Mouse (Mus musculus): ENCODE data around the gene Son.
"Not testable (repeated sequence)": the region's sequence is repeated elsewhere in the genome, so short reads cannot be mapped to it uniquely, and the experiment has no call there.

Gene Son

GRCm38 (mm10) chr16:91639636-91640035, 7.7 kb upstream of the Son start:
- DNase-seq (ENCODE audit: low spot score) = no peak

- no peak for DNase-seq (ENCODE audit: low spot score)
These were observed 7.1 kb upstream of the Son start for GRCm38 (mm10) chr16:91640171-91640570.

- no peak for DNase-seq (ENCODE audit: low spot score)
These were observed 2.4 kb upstream of the Son start for GRCm38 (mm10) chr16:91644901-91645300.

GRCm38 (mm10) chr16:91645420-91645819, 1.9 kb upstream of the Son start:
- DNase-seq (ENCODE audit: low spot score) = not testable (repeated sequence)

GRCm38 (mm10) chr16:91645995-91646602, 1.2 kb upstream of the Son start:
- DNase-seq (ENCODE audit: low spot score) = no peak

- peak; percentile 94 for DNase-seq (ENCODE audit: low spot score)
These were observed 456 bp upstream of the Son start, which contains the start of gene Gart for GRCm38 (mm10) chr16:91646681-91647419. TSS of gene Gart (minus strand) at chr16:91646952.

GRCm38 (mm10) chr16:91648220-91648550, 879 bp downstream of the Son start:
- DNase-seq (ENCODE audit: low spot score) = peak; percentile 86

- no peak for DNase-seq (ENCODE audit: low spot score)
These were observed 1.9 kb downstream of the Son start for GRCm38 (mm10) chr16:91649246-91649645.

- DNase-seq (ENCODE audit: low spot score) = no peak
These were observed 2.5 kb downstream of the Son start for GRCm38 (mm10) chr16:91649781-91650180.

- no peak for DNase-seq (ENCODE audit: low spot score)
These were observed 4.9 kb downstream of the Son start for GRCm38 (mm10) chr16:91652191-91652590.

GRCm38 (mm10) chr16:91655285-91655684, 8.0 kb downstream of the Son start:
- DNase-seq (ENCODE audit: low spot score) = no peak

- no peak for DNase-seq (ENCODE audit: low spot score)
These were observed 10.0 kb downstream of the Son start for GRCm38 (mm10) chr16:91657285-91657684.

- DNase-seq (ENCODE audit: low spot score) = no peak
These were observed 11.2 kb downstream of the Son start for GRCm38 (mm10) chr16:91658471-91658870.

GRCm38 (mm10) chr16:91659798-91660197, 12.5 kb downstream of the Son start:
- DNase-seq (ENCODE audit: low spot score) = no peak

GRCm38 (mm10) chr16:91661397-91661796, 14.1 kb downstream of the Son start:
- DNase-seq (ENCODE audit: low spot score) = no peak

GRCm38 (mm10) chr16:91662336-91662735, 15.0 kb downstream of the Son start:
- DNase-seq (ENCODE audit: low spot score) = no peak

GRCm38 (mm10) chr16:91663795-91664194, 16.5 kb downstream of the Son start:
- DNase-seq (ENCODE audit: low spot score) = no peak

GRCm38 (mm10) chr16:91674500-91674899, 27.2 kb downstream of the Son start:
- DNase-seq (ENCODE audit: low spot score) = no peak

GRCm38 (mm10) chr16:91678147-91678911, 31.0 kb downstream of the Son start:
- no peak for DNase-seq (ENCODE audit: low spot score)

- DNase-seq (ENCODE audit: low spot score) = no peak
These were observed 33.4 kb downstream of the Son start for GRCm38 (mm10) chr16:91680656-91681055.

GRCm38 (mm10) chr16:91685526-91685925, 38.2 kb downstream of the Son start:
- no peak for DNase-seq (ENCODE audit: low spot score)

- no peak for DNase-seq (ENCODE audit: low spot score)
These were observed 39.1 kb downstream of the Son start for GRCm38 (mm10) chr16:91686369-91686768.

GRCm38 (mm10) chr16:91688023-91688618, 40.8 kb downstream of the Son start:
- peak; percentile 58 for DNase-seq (ENCODE audit: low spot score)
